Mouse (Mus musculus) MEL (cell line): ENCODE results near the gene Trim14. TPM values are rescaled to one million over a fixed set of nuclear protein-coding genes. Genes with fewer than 3 reads are reported as not detected.
A peak's percentile ranks its signal among the peaks of the same experiment; 100 is the strongest.

Source experiments
- DNase-seq: peaks from one replicate; pipeline ENCODE4 v3.0.0; 2011; ENCODE audit warnings: low read depth, low spot score
- H3K27ac ChIP-seq: 2 replicates; pipeline ENCODE4 v1.5.1; 2012; ENCODE audit warnings: low read depth, mild to moderate bottlenecking, control low read depth, low read length, moderate library complexity; ENCODE audit not compliant: control insufficient read depth
- H3K27me3 ChIP-seq, 2 experiments: fragments of 150-350 bp in 1 of 2; sonication (generic) in 1 of 2; 2 replicates each; pipeline ENCODE4 v1.6.1; 2012; ENCODE audit warnings: low read length in 2 of 2, mild to moderate bottlenecking in 2 of 2, improper control_type of control experiment in 1 of 2, moderate library complexity in 1 of 2; ENCODE audit not compliant: insufficient read depth in 2 of 2, control insufficient read depth in 1 of 2
- H3K36me3 ChIP-seq, 2 experiments: 2 replicates each; pipeline ENCODE4 v1.6.1; 2012 to 2014; ENCODE audit warnings: low read length in 2 of 2, improper control_type of control experiment in 1 of 2, inconsistent platforms in 1 of 2, mild to moderate bottlenecking in 1 of 2; ENCODE audit not compliant: insufficient read depth in 2 of 2, control insufficient read depth in 1 of 2
- H3K4me1 ChIP-seq, 2 experiments: fragments of 150-350 bp in 1 of 2; sonication (generic) in 1 of 2; 2 replicates each; pipeline ENCODE4 v1.6.1; 2012; ENCODE audit warnings: low read length in 2 of 2, improper control_type of control experiment in 1 of 2, mild to moderate bottlenecking in 1 of 2; ENCODE audit not compliant: insufficient read depth in 2 of 2, control insufficient read depth in 1 of 2
- H3K4me3 ChIP-seq, 2 experiments: fragments of 150-350 bp in 1 of 2; sonication (generic) in 1 of 2; 2 replicates each; pipeline ENCODE4 v1.5.1; 2012; ENCODE audit warnings: low read depth in 2 of 2, low read length in 2 of 2, mild to moderate bottlenecking in 2 of 2, moderate library complexity in 2 of 2, control low read depth in 1 of 2, improper control_type of control experiment in 1 of 2; ENCODE audit not compliant: control insufficient read depth in 1 of 2, insufficient read depth in 1 of 2
- H3K79me2 ChIP-seq: 2 replicates; pipeline ENCODE4 v1.6.1; 2012; ENCODE audit warnings: mild to moderate bottlenecking, low read length, moderate library complexity; ENCODE audit not compliant: control insufficient read depth, poor library complexity, insufficient read depth
- H3K9ac ChIP-seq: 2 replicates; pipeline ENCODE4 v1.6.1; 2012; ENCODE audit warnings: low read depth, mild to moderate bottlenecking, control low read depth, low read length, moderate library complexity; ENCODE audit not compliant: control insufficient read depth, poor library complexity, severe bottlenecking
- H3K9me3 ChIP-seq: fragments of 150-350 bp; sonication (generic); replicated peaks from 2 replicates; pipeline ENCODE4 v1.6.1; 2012; ENCODE audit warnings: mild to moderate bottlenecking, low read length, improper control_type of control experiment, moderate library complexity; ENCODE audit not compliant: insufficient read depth
- BHLHE40 ChIP-seq: IDR thresholded peaks from 2 replicates; pipeline ENCODE4 v1.6.1; 2012; ENCODE audit warnings: low read depth, mild to moderate bottlenecking, inconsistent platforms, low read length, improper control_type of control experiment, borderline replicate concordance
- CHD1 ChIP-seq: IDR thresholded peaks from 2 replicates; pipeline ENCODE4 v1.6.1; 2012; ENCODE audit warnings: low read depth, mild to moderate bottlenecking, inconsistent platforms, low read length, improper control_type of control experiment
- CHD2 ChIP-seq: IDR thresholded peaks from 2 replicates; pipeline ENCODE4 v1.6.1; 2011; ENCODE audit warnings: low read length, improper control_type of control experiment
- CTCF ChIP-seq, 3 experiments: IDR thresholded peaks in 2 of 3; conservative IDR thresholded peaks in 1 of 3; 2 replicates each; pipeline ENCODE4 v1.5.1; 2011 to 2012; ENCODE audit warnings: low read length in 3 of 3, low read depth in 2 of 3, mild to moderate bottlenecking in 2 of 3, improper control_type of control experiment in 1 of 3, inconsistent platforms in 1 of 3, mixed read lengths in 1 of 3, moderate library complexity in 1 of 3; ENCODE audit not compliant: control insufficient read depth in 1 of 3, insufficient read depth in 1 of 3, poor library complexity in 1 of 3, severe bottlenecking in 1 of 3
- E2F4 ChIP-seq: IDR thresholded peaks from 2 replicates; pipeline ENCODE4 v1.6.1; 2011; ENCODE audit warnings: low read depth, low read length, improper control_type of control experiment, borderline replicate concordance
- EP300 ChIP-seq, 2 experiments: IDR thresholded peaks; 2 replicates each; pipeline ENCODE4 v1.6.1; 2011; ENCODE audit warnings: improper control_type of control experiment in 2 of 2, low read length in 2 of 2, low read depth in 1 of 2, mild to moderate bottlenecking in 1 of 2
- ETS1 ChIP-seq: IDR thresholded peaks from 2 replicates; pipeline ENCODE4 v1.6.1; 2012; ENCODE audit warnings: low read depth, mild to moderate bottlenecking, inconsistent platforms, low read length, improper control_type of control experiment, moderate library complexity
- GABPA ChIP-seq: IDR thresholded peaks from 2 replicates; pipeline ENCODE4 v1.6.1; 2012; ENCODE audit warnings: low read depth, mild to moderate bottlenecking, inconsistent platforms, low read length, improper control_type of control experiment, moderate library complexity
- GATA1 ChIP-seq: IDR thresholded peaks from 2 replicates; pipeline ENCODE4 v1.6.1; 2011; ENCODE audit warnings: low read depth, low read length, improper control_type of control experiment
- HCFC1 ChIP-seq: IDR thresholded peaks from 2 replicates; pipeline ENCODE4 v1.6.1; 2012; ENCODE audit warnings: low read depth, mild to moderate bottlenecking, inconsistent platforms, low read length, improper control_type of control experiment, moderate library complexity
- JUND ChIP-seq: IDR thresholded peaks from 2 replicates; pipeline ENCODE4 v1.6.1; 2011; ENCODE audit warnings: low read depth, mild to moderate bottlenecking, improper control_type of control experiment, low read length
- KAT2A ChIP-seq: conservative IDR thresholded peaks from 2 replicates; pipeline ENCODE4 v1.6.1; 2012; ENCODE audit warnings: low read depth, low read length, improper control_type of control experiment, inconsistent platforms
- MAX ChIP-seq: IDR thresholded peaks from 2 replicates; pipeline ENCODE4 v1.6.1; 2011; ENCODE audit warnings: low read length, improper control_type of control experiment
- MAZ ChIP-seq: IDR thresholded peaks from 2 replicates; pipeline ENCODE4 v1.6.1; 2012; ENCODE audit warnings: low read depth, mild to moderate bottlenecking, inconsistent platforms, low read length, improper control_type of control experiment
- MXI1 ChIP-seq: IDR thresholded peaks from 2 replicates; pipeline ENCODE4 v1.6.1; 2011; ENCODE audit warnings: mild to moderate bottlenecking, low read depth, low read length, improper control_type of control experiment
- MYB ChIP-seq: IDR thresholded peaks from 2 replicates; pipeline ENCODE4 v1.6.1; 2011; ENCODE audit warnings: mild to moderate bottlenecking, low read depth, low read length, improper control_type of control experiment
- MYC ChIP-seq: IDR thresholded peaks from 2 replicates; pipeline ENCODE4 v1.6.1; 2011; ENCODE audit warnings: low read depth, mild to moderate bottlenecking, low read length, improper control_type of control experiment, moderate library complexity
- NELFE ChIP-seq: IDR thresholded peaks from 2 replicates; pipeline ENCODE4 v1.6.1; 2011; ENCODE audit warnings: low read depth, low read length, improper control_type of control experiment
- NRF1 ChIP-seq: IDR thresholded peaks from 2 replicates; pipeline ENCODE4 v1.6.1; 2014; ENCODE audit warnings: low read depth, mild to moderate bottlenecking, inconsistent platforms, low read length, improper control_type of control experiment, moderate library complexity; ENCODE audit not compliant: poor library complexity, insufficient read depth, severe bottlenecking
- POLR2A ChIP-seq, 2 experiments: IDR thresholded peaks; 2 replicates each; pipeline ENCODE4 v1.6.1; 2011 to 2012; ENCODE audit warnings: low read length in 2 of 2, mild to moderate bottlenecking in 2 of 2, control low read depth in 1 of 2, improper control_type of control experiment in 1 of 2, low read depth in 1 of 2, moderate library complexity in 1 of 2; ENCODE audit not compliant: control insufficient read depth in 1 of 2, insufficient read depth in 1 of 2, poor library complexity in 1 of 2
- POLR2AphosphoS2 ChIP-seq: IDR thresholded peaks from 2 replicates; pipeline ENCODE4 v1.6.1; 2011; ENCODE audit warnings: low read length, improper control_type of control experiment
- RCOR1 ChIP-seq: IDR thresholded peaks from 2 replicates; pipeline ENCODE4 v1.6.1; 2012; ENCODE audit warnings: low read depth, mild to moderate bottlenecking, inconsistent platforms, low read length, improper control_type of control experiment
- USF1 ChIP-seq: IDR thresholded peaks from 2 replicates; pipeline ENCODE4 v1.6.1; 2014; ENCODE audit warnings: low read depth, mild to moderate bottlenecking, inconsistent platforms, low read length, improper control_type of control experiment, moderate library complexity
- USF2 ChIP-seq, 2 experiments: IDR thresholded peaks; 2 replicates each; pipeline ENCODE4 v1.6.1; 2011 to 2012; ENCODE audit warnings: improper control_type of control experiment in 2 of 2, low read length in 2 of 2, borderline replicate concordance in 1 of 2, inconsistent platforms in 1 of 2, low read depth in 1 of 2, mild to moderate bottlenecking in 1 of 2; ENCODE audit not compliant: insufficient read depth in 1 of 2
- ZC3H11A ChIP-seq: IDR thresholded peaks from 2 replicates; pipeline ENCODE4 v1.6.1; 2012; ENCODE audit warnings: low read depth, mild to moderate bottlenecking, inconsistent platforms, low read length, improper control_type of control experiment
- ZKSCAN1 ChIP-seq: IDR thresholded peaks from 2 replicates; pipeline ENCODE4 v1.6.1; 2012; ENCODE audit warnings: low read depth, mild to moderate bottlenecking, inconsistent platforms, low read length, improper control_type of control experiment, moderate library complexity
- ZMIZ1 ChIP-seq: IDR thresholded peaks from 2 replicates; pipeline ENCODE4 v1.6.1; 2012; ENCODE audit warnings: low read depth, mild to moderate bottlenecking, inconsistent platforms, low read length, improper control_type of control experiment, moderate library complexity
- ZNF384 ChIP-seq: IDR thresholded peaks from 2 replicates; pipeline ENCODE4 v1.6.1; 2012; ENCODE audit warnings: low read depth, mild to moderate bottlenecking, inconsistent platforms, low read length, improper control_type of control experiment
- polyA plus RNA-seq, 2 experiments: library from polyadenylated mRNA; stranded (reverse) in 1 of 2; unstranded in 1 of 2; fragments of >175 nt in 1 of 2; fragments of >200 nt in 1 of 2; gene quantifications; 2 replicates each; pipeline versions ENCODE4 v1.2.1 to v1.2.4; 2012; ENCODE audit warnings: low replicate concordance in 2 of 2, low read depth in 1 of 2; ENCODE audit not compliant: insufficient read length in 2 of 2, insufficient read depth in 1 of 2, missing spikeins in 1 of 2
- total RNA-seq: library from RNA; depleted of rRNA; stranded (reverse); fragments of 300-350 nt; gene quantifications from 2 replicates; pipeline ENCODE4 v1.2.3, GENCODE M21; 2012

Trim14 gene
- total and polyA plus RNA-seq, 3 experiments, result 1.1 to 5.1 TPM; not detected in 1

- TF ChIP-seq ZKSCAN1, result no peak
- no peak; a peak in 1 of 4 replicates for TF ChIP-seq POLR2A (IDR thresholded peaks at IDR 0.05; ENCODE audit: control insufficient read depth in 1 of 2, insufficient read depth in 1 of 2, low read depth in 1 of 2, low read length in 2 of 2, poor library complexity in 1 of 2)
- TF ChIP-seq MAX, result peak; percentile 96
- no peak for TF ChIP-seq JUND
- no peak for TF ChIP-seq CHD2
- TF ChIP-seq GABPA, result no peak
- TF ChIP-seq USF1, result peak; percentile 93
- no peak for TF ChIP-seq POLR2AphosphoS2
- TF ChIP-seq E2F4, result no peak
- TF ChIP-seq MYC, result peak; percentile 93
- TF ChIP-seq NRF1, result no peak
Measured at GRCm38 (mm10) chr4:46503881-46504280, 32.1 kb downstream of the Trim14 start (continued).

GRCm38 (mm10) chr4:46502606-46503502 is 33.1 kb downstream of the Trim14 start:
- Histone ChIP-seq H3K4me3 (no peak overlapping the region), H3K4me1 (peaks cover 6 to 14% of the 10 kb centered on the region in 2 experiments), H3K79me2 (no peaks in the 10 kb centered on the region; the same call in 1 of the 2 replicates), H3K9ac (no peak overlapping the region), H3K9me3 (no peaks in the 10 kb centered on the region), H3K27me3 (no peaks in the 10 kb centered on the region), H3K27ac (no peak overlapping the region), H3K36me3 (peaks cover 2 to 7% of the 10 kb centered on the region in 2 experiments)
- TF ChIP-seq GATA1 (peak; percentile 41; the same call in 1 of the 2 replicates), NELFE (no peak), MAZ (no peak)
- DNase-seq, result no peak

DNA sequence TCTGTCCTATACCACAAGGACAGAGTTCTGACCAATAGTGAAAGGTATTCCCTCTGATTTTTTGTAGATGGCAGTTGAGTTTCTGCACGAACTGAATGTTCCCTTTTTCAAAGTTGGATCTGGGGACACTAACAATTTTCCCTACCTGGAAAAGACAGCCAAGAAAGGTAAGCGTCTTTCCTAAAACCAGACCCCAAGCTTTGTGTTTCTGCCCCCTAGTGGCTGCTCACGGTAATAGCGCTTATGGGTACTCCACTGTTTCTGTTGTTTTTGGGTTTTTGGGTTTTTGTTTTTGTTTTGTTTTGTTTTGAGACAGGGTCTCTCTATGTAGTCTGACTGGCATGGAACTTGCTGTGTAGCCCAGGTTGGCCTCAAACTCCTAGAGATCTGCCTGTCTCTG is 37.0 kb downstream of the Trim14 start:
- no peak overlapping the region for H3K27ac ChIP-seq
- H3K4me1 ChIP-seq, result peaks cover 3 to 5% of the 10 kb centered on the region in 2 experiments; a peak in 3 of 4 replicates
- TF ChIP-seq CHD2, result no peak
- TF ChIP-seq ZKSCAN1, result no peak
- no peak for TF ChIP-seq ETS1
- TF ChIP-seq GATA1, result no peak
- TF ChIP-seq BHLHE40, result no peak
- TF ChIP-seq CTCF (IDR thresholded peaks at IDR 0.05 in 2 of 3, conservative IDR thresholded peaks at IDR 0.05 in 1 of 3; ENCODE audit: control insufficient read depth in 1 of 3, insufficient read depth in 1 of 3, low read depth in 2 of 3, low read length in 3 of 3, poor library complexity in 1 of 3, severe bottlenecking in 1 of 3), result peak; percentile 78 to 86 (median 79)
- no peak for TF ChIP-seq MXI1
- no peak for TF ChIP-seq MAZ
- no peak for TF ChIP-seq HCFC1
- TF ChIP-seq KAT2A, result no peak
- peak; percentile 28; the same call in 1 of the 2 replicates for TF ChIP-seq ZC3H11A
- no peak for TF ChIP-seq NRF1
- TF ChIP-seq USF2 (IDR thresholded peaks at IDR 0.05; ENCODE audit: borderline replicate concordance in 1 of 2, insufficient read depth in 1 of 2, low read depth in 1 of 2, low read length in 2 of 2), result no peak
- TF ChIP-seq CHD1, result no peak
- TF ChIP-seq ZMIZ1, result no peak
- TF ChIP-seq MYB, result no peak
- TF ChIP-seq ZNF384, result no peak
- TF ChIP-seq POLR2AphosphoS2, result no peak
- no peak for TF ChIP-seq EP300 (IDR thresholded peaks at IDR 0.05; ENCODE audit: low read depth in 1 of 2, low read length in 2 of 2)
- TF ChIP-seq RCOR1, result no peak

More for the DNA sequence above, 37.0 kb downstream of the Trim14 start:
- Histone ChIP-seq H3K4me3 (no peak overlapping the region), H3K9ac (no peak overlapping the region), H3K36me3 (peaks cover 5 to 8% of the 10 kb centered on the region in 2 experiments), H3K9me3 (no peaks in the 10 kb centered on the region), H3K79me2 (no peaks in the 10 kb centered on the region), H3K27me3 (no peaks in the 10 kb centered on the region)
- DNase-seq, result peak; percentile 58
